Mouse (Mus musculus) retina, embryonic 14.5 days (tissue): ENCODE measurements around the gene Vars.
A peak's percentile ranks its signal among the peaks of the same experiment; 100 is the strongest.
"Not testable (repeated sequence)": the region's sequence is repeated elsewhere in the genome, so short reads cannot be mapped to it uniquely, and the experiment has no call there.

Experiments
- DNase-seq: peaks from one replicate; pipeline ENCODE4 v3.0.0-alpha.2; 2015; ENCODE audit warnings: low spot score

Vars gene

DNA sequence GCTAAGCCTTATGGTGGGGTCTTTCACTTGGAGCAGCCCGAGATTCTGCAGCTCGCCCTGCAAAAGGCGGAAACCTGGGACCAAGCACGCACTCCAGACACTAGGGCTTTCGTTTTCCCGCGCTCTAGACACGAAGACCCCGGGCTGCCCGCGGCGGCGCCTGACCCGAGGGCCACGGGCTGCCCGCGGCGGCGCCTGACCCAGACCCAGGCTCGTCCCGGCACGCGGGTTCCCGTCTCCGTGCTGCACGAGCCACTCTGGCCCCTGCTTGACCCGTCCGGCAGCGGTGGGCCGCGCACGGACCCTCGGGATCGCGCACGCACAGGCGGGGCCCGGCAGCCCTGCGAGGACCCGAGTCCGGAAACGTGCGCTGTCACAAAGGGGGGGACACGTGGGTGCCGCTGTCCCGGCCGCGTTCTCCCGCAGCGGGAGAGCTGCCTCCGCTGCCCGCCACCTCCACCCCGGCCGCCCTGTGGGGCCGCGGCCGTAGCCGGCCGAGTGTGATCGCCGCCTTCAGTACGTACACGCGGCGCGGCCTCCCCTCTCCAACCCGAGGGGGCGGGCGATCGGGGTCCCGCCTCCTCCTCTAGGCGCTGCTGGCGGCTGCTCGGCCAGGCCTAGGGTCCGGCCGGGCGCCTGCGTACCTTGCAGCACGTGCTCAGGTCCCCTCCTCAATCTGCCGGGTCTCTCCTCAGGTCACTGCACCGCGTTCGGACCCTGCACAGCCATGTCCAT lies at the start of gene Vars:
Gene Vars, plus strand, starts transcription at position 271 of the 735 bp plus-strand sequence.
- peak; percentile 93 for DNase-seq

DNA sequence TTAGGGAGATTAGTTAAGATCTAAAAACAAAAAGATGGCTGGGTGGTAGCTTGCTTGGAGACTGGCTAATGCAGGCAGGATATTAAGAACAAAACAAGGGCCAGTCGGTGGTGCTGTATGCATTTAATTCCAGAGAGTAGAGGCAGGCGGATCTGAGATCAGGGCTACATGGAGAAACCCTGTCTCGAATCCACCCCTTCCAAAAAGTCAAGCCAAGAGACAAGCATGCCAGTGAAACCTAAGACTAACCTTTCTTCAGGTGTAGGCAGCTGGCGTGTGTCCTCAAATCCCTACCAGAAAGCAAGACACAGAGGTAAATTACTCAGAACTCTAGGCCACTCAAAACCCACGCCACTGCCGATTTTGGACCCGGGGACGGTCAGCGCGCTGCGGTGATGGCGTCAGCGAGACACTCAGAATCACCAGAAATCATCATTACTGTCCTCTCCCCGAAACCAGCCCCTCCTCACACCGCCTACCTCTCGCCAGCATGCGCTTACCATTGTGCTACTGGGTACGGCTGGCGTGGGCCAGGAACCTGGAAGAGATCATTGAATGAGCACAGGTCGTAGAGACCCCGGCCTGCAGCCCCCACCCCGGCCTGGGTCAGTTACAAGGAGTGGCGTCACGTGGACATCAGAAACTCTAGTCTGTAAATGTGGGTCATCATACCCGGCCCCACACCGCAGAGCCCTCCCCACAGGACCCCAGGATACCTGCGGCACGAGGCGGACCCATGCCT lies 49.0 kb upstream of the Vars start:
- no peak for DNase-seq

DNA sequence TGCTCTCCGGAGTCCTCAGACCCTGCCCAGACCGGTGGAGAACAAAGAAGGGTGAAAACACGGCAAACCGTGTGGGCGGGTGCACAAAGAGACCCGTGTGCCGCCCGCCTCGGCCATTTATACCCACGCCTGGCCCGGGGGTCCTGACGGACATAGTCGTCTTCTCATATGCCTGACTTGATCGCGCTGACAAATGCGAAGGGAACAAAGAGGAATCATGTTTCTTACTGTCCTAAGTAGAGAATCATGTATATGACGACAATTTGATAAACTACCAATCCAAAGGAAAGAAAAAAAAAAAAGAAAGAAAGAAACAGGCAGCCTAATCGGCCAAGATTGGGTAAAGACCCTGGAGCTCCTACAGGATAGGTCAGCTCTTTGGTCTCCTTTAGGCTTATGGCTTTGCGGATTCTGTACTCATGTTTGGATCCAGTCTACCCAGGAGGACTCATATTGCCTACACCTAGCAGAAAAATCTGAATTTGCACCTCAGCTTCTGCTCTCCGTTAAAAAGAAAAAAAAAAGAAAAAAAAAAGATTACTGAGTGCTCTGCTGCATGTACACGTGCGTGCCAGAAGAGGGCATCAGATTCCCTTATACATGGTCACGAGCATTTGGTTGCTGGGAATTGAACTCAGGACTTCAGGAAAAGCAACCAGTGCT lies 48.3 kb upstream of the Vars start:
- DNase-seq, result peak; percentile 87

DNA sequence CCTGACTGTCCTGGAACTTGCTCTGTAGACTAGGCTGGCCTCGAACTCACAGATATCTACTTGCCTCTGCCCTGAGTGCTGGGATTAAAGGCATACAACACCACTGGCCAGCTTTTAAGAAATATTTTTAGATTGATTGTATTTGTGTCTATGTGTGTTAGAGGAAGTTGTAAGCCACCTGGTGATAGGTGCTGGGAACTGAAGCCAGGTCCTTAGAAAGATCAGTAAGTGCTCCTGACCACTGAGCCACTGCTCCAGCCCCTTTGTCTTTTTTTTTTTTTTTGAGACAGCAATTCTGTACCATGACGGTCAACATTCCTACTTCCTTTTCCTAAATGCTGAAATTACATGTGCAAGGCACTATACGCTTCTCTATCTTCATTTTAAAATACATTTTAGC lies 47.5 kb upstream of the Vars start:
- no peak for DNase-seq

DNA sequence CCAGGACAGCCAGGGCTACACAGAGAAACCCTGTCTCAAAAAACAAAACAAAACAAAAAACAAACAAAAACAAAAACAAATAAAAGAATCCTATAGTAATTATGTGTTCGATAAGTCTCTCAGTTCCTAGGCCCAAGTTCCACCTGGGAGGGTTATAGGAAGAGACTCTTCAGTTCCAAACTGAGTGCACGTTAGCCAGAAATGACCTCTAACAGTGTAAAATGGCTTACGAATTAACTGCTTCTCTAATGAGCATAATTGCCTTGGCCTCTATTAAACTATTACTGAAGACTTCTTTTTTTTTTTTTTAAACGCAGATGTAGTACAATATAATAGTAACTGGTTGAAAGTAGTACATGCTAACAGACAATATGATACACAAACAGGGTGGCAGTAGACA lies 46.9 kb upstream of the Vars start:
- no peak for DNase-seq

DNA sequence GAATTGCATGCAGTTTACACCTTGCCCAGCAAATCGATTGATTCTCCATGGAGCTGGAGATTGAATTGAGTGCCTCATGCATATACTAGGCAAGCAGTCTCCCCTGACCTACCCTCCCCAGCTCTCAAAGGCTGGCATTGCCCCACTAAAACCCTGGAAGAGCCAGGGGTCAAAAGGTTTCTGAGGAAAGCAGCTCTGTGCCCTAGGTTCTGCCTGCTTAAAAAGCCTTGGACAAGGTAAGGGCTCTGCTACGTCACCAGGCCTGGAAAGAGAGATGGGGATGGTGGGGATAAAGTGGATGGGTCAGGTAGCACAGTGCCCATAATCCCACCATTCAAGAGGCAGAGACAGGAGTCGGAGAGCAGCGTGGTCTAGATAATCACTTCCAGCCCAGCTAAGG lies 46.0 kb upstream of the Vars start:
- DNase-seq, result no peak

DNA sequence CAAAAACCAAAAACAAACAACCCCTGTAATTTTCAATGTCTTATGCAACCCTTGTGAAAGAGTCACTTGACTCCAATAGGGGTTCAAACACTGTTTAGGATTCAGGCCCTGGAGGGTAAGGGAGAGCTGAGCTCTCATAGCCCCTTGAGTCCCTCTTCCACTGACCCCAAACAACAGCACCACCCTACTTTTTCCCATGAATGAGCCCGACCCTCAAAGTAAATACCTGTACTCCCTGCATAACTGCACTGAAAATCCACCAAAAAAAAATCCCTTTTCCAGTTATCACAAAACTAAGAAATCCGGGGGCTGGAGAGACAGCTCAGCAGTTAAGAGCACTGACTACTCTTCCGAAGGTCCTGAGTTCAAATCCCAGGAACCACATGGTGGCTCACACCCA lies 44.9 kb upstream of the Vars start:
- DNase-seq, result no peak

DNA sequence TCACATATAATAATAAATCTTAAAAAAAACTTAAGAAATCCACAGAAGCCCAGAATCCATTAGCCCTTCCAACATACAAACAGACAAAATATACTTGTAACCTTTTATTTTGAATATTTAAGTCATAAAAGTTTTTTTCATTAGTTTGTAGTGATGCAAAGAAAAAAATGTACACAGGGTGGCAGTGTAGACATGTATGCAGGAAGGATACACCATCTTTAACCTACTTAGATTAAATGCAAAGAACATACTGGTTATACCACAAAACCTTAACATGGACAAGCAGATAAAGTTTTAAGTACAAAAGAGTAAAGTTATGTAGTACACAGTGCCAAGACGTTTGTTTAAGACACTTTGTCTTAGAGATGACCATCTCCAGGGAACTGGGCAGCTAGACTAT lies 44.4 kb upstream of the Vars start:
- DNase-seq, result peak; percentile 52

DNA sequence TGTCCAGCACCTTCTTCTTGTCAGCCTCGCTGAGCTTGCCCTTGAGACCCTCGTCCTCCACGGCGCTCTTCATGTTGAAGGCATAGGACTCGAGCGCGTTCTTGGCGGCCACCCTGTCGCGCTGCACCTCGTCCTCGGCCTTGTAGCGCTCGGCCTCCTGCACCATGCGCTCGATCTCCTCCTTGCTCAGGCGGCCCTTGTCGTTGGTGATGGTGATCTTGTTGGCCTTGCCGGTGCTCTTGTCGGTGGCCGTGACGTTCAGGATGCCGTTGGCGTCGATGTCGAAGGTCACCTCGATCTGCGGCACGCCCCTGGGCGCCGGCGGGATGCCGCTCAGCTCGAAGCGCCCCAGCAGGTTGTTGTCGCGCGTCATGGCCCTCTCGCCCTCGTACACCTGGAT lies 43.5 kb upstream of the Vars start:
- DNase-seq, result not testable (repeated sequence)

DNA sequence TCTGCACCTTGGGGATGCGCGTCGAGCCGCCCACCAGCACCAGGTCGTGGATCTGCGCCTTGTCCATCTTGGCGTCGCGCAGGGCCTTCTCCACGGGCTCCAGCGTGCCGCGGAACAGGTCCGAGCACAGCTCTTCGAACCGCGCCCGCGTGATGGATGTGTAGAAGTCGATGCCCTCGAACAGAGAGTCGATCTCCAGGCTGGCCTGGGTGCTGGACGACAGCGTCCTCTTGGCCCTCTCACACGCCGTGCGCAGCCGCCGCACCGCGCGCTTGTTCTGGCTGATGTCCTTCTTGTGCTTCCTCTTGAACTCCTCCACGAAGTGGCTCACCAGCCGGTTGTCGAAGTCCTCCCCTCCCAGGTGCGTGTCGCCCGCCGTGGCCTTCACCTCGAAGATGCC lies 42.8 kb upstream of the Vars start:
- not testable (repeated sequence) for DNase-seq

DNA sequence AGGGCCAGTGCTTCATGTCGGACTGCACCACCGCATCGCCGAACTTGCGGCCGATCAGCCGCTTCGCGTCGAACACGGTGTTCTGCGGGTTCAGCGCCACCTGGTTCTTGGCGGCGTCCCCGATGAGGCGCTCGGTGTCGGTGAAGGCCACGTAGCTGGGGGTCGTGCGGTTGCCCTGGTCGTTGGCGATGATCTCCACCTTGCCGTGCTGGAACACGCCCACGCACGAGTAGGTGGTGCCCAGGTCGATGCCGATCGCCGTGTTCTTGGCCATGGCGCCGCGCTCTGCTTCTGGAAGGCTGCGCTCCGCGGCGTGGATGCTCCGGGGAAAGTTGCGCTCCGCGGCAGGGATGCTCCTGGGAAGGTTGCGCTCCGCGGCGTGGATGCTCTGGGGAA lies 42.1 kb upstream of the Vars start:
- not testable (repeated sequence) for DNase-seq

DNA sequence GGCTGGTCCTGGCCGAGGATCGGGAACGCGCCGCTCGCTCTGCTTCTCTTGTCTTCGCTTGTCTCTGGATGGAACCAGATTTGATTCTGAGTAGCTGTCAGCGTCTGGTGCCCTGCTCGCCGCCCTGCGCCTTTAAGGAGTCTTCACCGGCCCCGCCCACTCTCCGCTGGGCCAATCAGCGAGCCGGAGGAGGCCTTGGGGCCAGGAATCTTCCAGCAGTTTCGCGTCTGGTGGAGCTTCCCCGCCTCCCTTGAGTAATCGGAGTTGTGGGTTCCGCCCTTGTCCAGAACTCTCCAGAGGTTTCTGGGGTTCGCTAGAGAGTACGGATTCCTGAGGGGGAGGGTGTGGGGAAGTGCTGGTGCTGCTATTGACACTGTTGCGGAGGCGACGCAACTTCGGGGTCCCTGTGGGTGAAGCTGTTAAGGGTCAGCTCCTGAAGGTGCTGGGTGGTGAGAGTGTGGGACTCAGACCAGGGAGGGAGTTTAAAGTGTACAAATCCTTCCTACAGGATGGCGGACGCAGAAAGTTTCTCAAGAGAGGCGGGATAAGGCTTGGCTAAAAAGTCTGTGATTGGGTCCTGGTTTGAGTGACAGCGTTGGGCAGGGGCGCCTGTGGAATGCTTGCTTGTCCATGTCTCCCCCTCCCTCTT lies 41.5 kb upstream of the Vars start, which contains the start of gene Hspa1b:
Gene Hspa1b, minus strand, starts transcription at position 109 of the 649 bp plus-strand sequence.
- DNase-seq, result peak; percentile 80

DNA sequence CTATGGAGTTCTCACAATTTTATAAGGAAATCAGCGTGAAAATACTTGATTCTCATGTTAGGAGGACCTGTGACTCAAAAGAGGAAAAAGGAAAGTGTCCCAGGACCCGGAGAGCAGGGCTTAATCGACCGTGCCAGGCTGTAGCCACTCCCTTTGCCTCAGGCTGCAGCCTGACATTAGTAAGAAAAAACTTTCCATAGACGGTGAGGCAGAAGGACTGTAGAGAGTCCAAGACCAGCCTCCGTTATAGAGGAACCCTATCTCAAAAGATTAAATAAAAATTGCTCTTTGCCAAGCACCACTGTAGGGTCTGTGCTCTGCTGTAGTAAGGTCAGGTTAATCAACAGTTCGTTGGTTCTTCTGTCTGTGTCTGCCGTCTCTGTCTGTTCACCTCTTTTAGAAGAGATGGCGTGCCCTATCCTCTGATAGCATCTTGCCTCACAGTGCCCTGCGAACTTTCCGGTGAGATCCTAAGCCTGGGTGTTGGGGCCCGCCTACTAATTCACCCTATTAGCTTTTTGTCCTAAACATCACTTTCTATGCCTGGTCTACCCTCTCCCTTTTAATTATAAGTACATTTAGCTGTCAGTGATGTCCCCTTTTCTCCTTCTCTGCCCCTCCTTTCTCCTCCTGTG lies 40.8 kb upstream of the Vars start:
- DNase-seq, result no peak

DNA sequence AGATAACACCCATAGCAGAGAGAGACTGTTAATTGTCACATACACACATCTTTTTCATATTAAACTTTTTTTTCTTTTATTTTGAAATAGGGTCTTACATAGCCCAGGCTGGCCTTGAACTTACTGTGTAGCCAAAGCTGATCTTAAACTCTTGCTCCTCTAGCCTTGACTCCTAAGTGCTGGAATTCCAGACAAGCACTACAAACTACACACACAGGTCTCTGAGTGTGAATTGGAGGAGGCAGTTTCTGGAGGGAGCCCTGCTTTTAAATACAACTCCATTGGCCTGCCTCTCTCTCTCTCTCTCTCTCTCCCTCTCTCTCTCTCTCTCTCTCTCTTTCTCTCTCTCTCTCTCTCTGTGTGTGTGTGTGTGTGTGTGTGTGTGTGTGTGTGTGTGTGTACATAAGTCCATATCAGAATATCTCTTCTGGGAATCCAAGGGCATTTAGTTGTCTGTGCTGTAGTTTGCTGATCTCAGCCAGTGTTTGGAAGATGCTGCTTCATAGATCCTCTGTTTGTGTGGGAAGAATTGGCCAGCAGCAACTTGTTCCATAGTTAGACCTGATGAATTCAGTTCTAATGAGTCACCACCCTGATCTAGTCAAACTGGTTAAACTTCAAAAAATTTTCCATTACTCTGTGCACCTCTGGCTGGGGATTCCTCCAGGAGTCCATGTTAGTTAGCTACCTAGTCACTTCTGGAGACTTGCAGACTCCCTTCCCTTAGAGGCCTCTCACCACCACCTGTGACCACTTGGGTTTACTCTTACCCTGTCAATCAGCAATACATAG lies 39.9 kb upstream of the Vars start:
- DNase-seq, result no peak

DNA sequence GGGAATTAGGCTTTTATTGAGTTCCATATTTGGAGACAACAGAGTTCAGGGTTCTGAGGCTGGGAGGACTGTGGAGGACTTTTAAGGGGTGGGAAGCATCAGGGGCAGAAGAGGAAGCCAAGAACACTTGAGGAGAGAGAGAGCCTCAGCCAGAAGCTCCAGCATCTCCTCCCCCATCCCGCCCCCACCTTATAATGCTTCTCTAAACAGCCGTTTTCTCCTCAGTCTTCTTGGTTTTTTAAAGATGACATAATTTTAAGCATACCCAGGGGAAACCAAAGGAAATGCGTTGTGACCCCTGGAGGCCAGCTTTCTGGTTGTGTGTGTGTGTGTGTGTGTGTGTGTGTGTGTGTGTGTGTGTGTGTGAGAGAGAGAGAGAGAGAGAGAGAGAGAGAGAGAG lies 38.7 kb upstream of the Vars start:
- no peak for DNase-seq

DNA sequence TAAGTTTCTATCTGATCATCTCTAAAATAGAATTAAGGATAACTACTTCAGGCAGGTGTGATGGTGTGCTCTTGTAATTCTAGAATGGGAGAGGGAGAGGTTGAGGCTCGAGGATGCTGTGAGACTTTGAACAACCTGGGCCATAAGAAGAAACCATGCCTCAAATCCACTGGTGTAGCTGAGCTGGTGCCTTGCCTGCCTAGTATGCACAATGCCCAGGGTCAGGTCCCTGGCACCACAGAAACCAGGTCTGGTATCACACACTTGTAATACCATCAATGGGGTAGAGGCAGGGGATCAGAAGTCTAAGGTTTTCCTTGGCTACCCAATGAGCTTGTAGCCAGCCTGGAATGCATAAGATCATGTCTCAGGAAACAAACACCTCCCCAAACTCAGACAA lies 37.9 kb upstream of the Vars start:
- no peak for DNase-seq

DNA sequence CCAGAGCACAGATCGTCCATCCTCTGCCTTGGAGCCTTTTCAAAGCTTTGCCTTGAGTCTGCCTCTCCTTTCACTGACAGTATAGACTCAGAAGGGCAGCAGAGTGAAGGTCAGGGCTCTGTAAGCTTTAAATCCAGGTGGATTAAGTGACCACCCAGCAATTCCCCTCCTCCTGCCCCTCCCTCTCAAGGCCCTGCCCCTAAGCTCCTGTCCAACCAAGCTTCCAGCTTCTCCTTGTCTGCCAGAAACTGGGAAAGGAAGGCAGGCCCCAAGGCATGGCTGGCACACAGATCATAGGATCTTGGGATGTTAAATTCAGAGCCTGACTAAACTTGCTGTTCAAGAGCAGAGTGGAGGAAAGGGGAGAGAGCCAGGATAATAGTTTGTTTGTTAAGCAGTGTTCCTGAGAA lies 36.1 kb upstream of the Vars start:
- DNase-seq, result no peak

DNA sequence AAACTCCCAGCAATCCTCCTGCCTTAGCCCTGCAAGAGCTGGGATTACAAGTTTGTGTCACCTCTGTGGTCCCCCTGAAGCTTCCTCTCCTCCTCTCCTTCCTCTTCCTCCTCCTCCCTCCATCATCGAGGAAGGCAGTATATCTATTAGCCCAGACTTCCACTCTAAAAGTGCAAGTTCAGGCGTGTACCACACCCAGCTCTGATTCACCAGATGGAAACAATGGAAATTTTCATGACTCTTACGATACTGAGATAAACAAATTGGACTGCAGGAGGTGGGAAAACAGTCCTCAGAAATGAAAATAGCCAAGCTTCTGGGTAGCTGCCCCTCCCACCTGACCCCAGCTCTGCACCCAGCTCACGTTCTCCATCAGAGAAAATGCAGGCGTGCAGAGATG lies 35.2 kb upstream of the Vars start:
- DNase-seq, result no peak

DNA sequence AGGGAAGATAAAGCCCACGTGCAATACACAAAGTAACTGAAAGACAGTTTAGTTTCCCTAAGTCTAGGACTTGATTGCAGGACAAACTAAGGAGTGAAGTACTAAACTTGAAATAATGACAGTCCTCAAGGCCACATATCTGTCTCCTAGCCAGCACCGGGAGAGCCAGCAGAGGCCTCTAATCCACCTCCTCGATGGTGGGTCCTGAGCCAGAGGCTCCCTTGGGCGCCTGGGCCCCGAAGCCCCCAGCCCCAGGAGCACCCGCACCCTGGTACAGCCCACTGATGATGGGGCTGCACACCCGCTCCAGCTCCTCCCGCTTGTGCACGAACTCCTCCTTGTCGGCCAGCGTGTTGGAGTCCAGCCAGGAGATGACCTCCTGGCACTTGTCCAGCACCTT lies 31.0 kb upstream of the Vars start, which contains the start of gene Gm20481:
Gene Gm20481, plus strand, starts transcription at position 91 of the 400 bp plus-strand sequence.
- DNase-seq, result not testable (repeated sequence)

DNA sequence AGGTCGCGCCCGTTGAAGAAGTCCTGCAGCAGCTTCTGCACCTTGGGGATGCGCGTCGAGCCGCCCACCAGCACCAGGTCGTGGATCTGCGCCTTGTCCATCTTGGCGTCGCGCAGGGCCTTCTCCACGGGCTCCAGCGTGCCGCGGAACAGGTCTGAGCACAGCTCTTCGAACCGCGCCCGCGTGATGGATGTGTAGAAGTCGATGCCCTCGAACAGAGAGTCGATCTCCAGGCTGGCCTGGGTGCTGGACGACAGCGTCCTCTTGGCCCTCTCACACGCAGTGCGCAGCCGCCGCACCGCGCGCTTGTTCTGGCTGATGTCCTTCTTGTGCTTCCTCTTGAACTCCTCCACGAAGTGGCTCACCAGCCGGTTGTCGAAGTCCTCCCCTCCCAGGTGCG lies 29.9 kb upstream of the Vars start:
- DNase-seq, result not testable (repeated sequence)

DNA sequence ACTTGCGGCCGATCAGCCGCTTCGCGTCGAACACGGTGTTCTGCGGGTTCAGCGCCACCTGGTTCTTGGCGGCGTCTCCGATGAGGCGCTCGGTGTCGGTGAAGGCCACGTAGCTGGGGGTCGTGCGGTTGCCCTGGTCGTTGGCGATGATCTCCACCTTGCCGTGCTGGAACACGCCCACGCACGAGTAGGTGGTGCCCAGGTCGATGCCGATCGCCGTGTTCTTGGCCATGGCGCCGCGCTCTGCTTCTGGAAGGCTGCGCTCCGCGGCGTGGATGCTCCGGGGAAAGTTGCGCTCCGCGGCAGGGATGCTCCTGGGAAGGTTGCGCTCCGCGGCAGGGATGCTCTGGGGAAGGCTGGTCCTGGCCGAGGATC lies 29.1 kb upstream of the Vars start:
- DNase-seq, result not testable (repeated sequence)
